Mouse (Mus musculus) lung, postnatal 0 days (tissue): ENCODE data around the gene Pdss2. TPM values are rescaled to one million over a fixed set of nuclear protein-coding genes. Genes with fewer than 3 reads are reported as not detected.

ENCODE experiments used
- ATAC-seq: fragments of 200-750 bp; cut with Nextera tagmentation; 2 replicates; pipeline ENCODE4 v1.8.0; 2017; ENCODE audit warnings: moderate library complexity
- DNase-seq: peaks from one replicate; pipeline ENCODE4 v3.0.0-alpha.2; 2016; ENCODE audit warnings: low spot score
- H3K27ac ChIP-seq: fragments of 300-500 bp; sonication (generic); 2 replicates; pipeline ENCODE4 v1.5.1; 2014; ENCODE audit warnings: antibody characterized with exemption, mild to moderate bottlenecking, low read length, mixed read lengths
- H3K27me3 ChIP-seq: fragments of 300-500 bp; sonication (generic); replicated peaks from 2 replicates; pipeline ENCODE4 v1.6.1; 2014; ENCODE audit warnings: low read length, mixed read lengths; ENCODE audit not compliant: insufficient read depth
- H3K36me3 ChIP-seq: fragments of 300-500 bp; sonication (generic); 2 replicates; pipeline ENCODE4 v1.6.1; 2014; ENCODE audit warnings: low read length, mixed read lengths; ENCODE audit not compliant: insufficient read depth
- H3K4me1 ChIP-seq: fragments of 300-500 bp; sonication (generic); 2 replicates; pipeline ENCODE4 v1.6.1; 2014; ENCODE audit warnings: antibody characterized with exemption, low read depth, low read length, mixed read lengths; ENCODE audit not compliant: insufficient read depth
- H3K4me2 ChIP-seq: fragments of 300-500 bp; sonication (generic); replicated peaks from 2 replicates; pipeline ENCODE4 v1.6.1; 2014; ENCODE audit warnings: low read depth, mild to moderate bottlenecking, low read length, moderate library complexity, mixed read lengths
- H3K4me3 ChIP-seq: fragments of 300-500 bp; sonication (generic); 2 replicates; pipeline ENCODE4 v1.5.1; 2014; ENCODE audit warnings: low read depth, low read length
- H3K9ac ChIP-seq: fragments of 300-500 bp; sonication (generic); replicated peaks from 2 replicates; pipeline ENCODE4 v1.6.1; 2014; ENCODE audit warnings: low read depth, mild to moderate bottlenecking
- H3K9me3 ChIP-seq: fragments of 300-500 bp; sonication (generic); 2 replicates; pipeline ENCODE4 v1.6.1; 2016; ENCODE audit warnings: low read length, mixed read lengths
- CTCF ChIP-seq: IDR thresholded peaks from 2 replicates; pipeline ENCODE4 v1.5.1; 2016; ENCODE audit warnings: antibody characterized with exemption, mild to moderate bottlenecking
- EP300 ChIP-seq: IDR thresholded peaks from 2 replicates; pipeline ENCODE4 v1.6.1; 2016; ENCODE audit warnings: antibody characterized with exemption, mild to moderate bottlenecking, control low read depth
- WGBS: fragments of 180-500 bp; shearing (Covaris S2); extraction: QIAGEN DNeasy Blood & Tissue Kit; methylation state at CpG from one replicate; pipeline ENCODE4 v1.1.7; 2014; 5-methylcytosine and 5-hydroxymethylcytosine counted together
- polyA plus RNA-seq: library from polyadenylated mRNA; unstranded; fragments of >200 nt; fragmentation: Nextera tagmentation; extraction: Ambion mirVana; gene quantifications from 2 replicates; pipeline ENCODE4 v1.2.1, GENCODE M21; 2015

Gene Pdss2
- polyA plus RNA-seq, 1 experiment from 2014 or later, result 4.5 TPM

- DNase-seq (no peak), ATAC-seq (peak; percentile 23; the same call in 1 of the 2 replicates)
- Histone ChIP-seq H3K4me1 (no peaks in the 10 kb centered on the region), H3K36me3 (no peaks in the 10 kb centered on the region), H3K27me3 (no peaks in the 10 kb centered on the region), H3K9ac (no peak overlapping the region), H3K9me3 (no peaks in the 10 kb centered on the region), H3K4me3 (no peak overlapping the region), H3K4me2 (no peak overlapping the region), H3K27ac (no peak overlapping the region)
- TF ChIP-seq CTCF (no peak), EP300 (no peak)
- 58% methylated on average over 6 of the region's 6 CpGs for WGBS
Observed at GRCm38 (mm10) chr10:43417346-43417745, 196.1 kb downstream of the Pdss2 start.

GRCm38 (mm10) chr10:43420660-43421413 is 199.6 kb downstream of the Pdss2 start:
- ATAC-seq (no peak), DNase-seq (no peak)
- no peak overlapping the region for H3K4me2 ChIP-seq
- no peaks in the 10 kb centered on the region for H3K27me3 ChIP-seq
- H3K4me1 ChIP-seq, result no peaks in the 10 kb centered on the region
- 0 out of 2 replicates have a peak, but pooled peaks have one; percentile 8 for TF ChIP-seq CTCF
- no peak for TF ChIP-seq EP300
- no peak overlapping the region for H3K4me3 ChIP-seq
- H3K9me3 ChIP-seq, result no peaks in the 10 kb centered on the region
- no peak overlapping the region for H3K9ac ChIP-seq
- H3K36me3 ChIP-seq, result no peaks in the 10 kb centered on the region
- no peak overlapping the region for H3K27ac ChIP-seq
- WGBS, result 51% methylated on average over 22 of the region's 22 CpGs

- H3K27me3 ChIP-seq, result no peaks in the 10 kb centered on the region
- H3K9ac ChIP-seq, result no peak overlapping the region
- H3K27ac ChIP-seq, result no peak overlapping the region
- H3K36me3 ChIP-seq, result no peaks in the 10 kb centered on the region
- WGBS, result 77% methylated on average over 15 of the region's 15 CpGs
- DNase-seq (no peak), ATAC-seq (no peak)
- no peak overlapping the region for H3K4me2 ChIP-seq
- TF ChIP-seq EP300, result no peak
- H3K9me3 ChIP-seq, result no peaks in the 10 kb centered on the region
- H3K4me1 ChIP-seq, result no peaks in the 10 kb centered on the region
- H3K4me3 ChIP-seq, result no peak overlapping the region
Observed at GRCm38 (mm10) chr10:43422061-43422770, 200.9 kb downstream of the Pdss2 start.

GRCm38 (mm10) chr10:43424545-43424944 is 203.3 kb downstream of the Pdss2 start:
- Histone ChIP-seq H3K27ac (no peak overlapping the region), H3K27me3 (no peaks in the 10 kb centered on the region), H3K36me3 (no peaks in the 10 kb centered on the region), H3K9me3 (no peaks in the 10 kb centered on the region), H3K9ac (no peak overlapping the region), H3K4me3 (no peak overlapping the region), H3K4me2 (no peak overlapping the region), H3K4me1 (no peaks in the 10 kb centered on the region)
- WGBS, result 54% methylated on average over 5 of the region's 5 CpGs
- ATAC-seq (peak; percentile 76), DNase-seq (peak; percentile 39)
- TF ChIP-seq EP300 (peak; percentile 25; the same call in 1 of the 2 replicates), CTCF (no peak)

GRCm38 (mm10) chr10:43430606-43431005 is 209.3 kb downstream of the Pdss2 start:
- no peak overlapping the region for H3K27ac ChIP-seq
- H3K9ac ChIP-seq, result no peak overlapping the region
- no peak for ATAC-seq
- no peaks in the 10 kb centered on the region for H3K36me3 ChIP-seq
- no peak for DNase-seq
- H3K4me3 ChIP-seq, result no peak overlapping the region
- no peak overlapping the region for H3K4me2 ChIP-seq
- 83% methylated on average over 5 of the region's 5 CpGs for WGBS
- no peaks in the 10 kb centered on the region; the same call in 1 of the 2 replicates for H3K9me3 ChIP-seq
- TF ChIP-seq CTCF, result no peak
- TF ChIP-seq EP300, result no peak
- no peaks in the 10 kb centered on the region for H3K4me1 ChIP-seq
- H3K27me3 ChIP-seq, result no peaks in the 10 kb centered on the region

- Histone ChIP-seq H3K4me1 (no peaks in the 10 kb centered on the region), H3K9ac (no peak overlapping the region), H3K27ac (no peak overlapping the region), H3K4me2 (no peak overlapping the region), H3K36me3 (no peaks in the 10 kb centered on the region), H3K9me3 (no peaks in the 10 kb centered on the region; the same call in 1 of the 2 replicates), H3K27me3 (no peaks in the 10 kb centered on the region), H3K4me3 (no peak overlapping the region)
- WGBS, result 85% methylated on average over 4 of the region's 4 CpGs
- TF ChIP-seq EP300 (no peak), CTCF (no peak)
- ATAC-seq, result no peak
- DNase-seq, result no peak
Observed at GRCm38 (mm10) chr10:43434326-43434725, 213.0 kb downstream of the Pdss2 start.
